Mouse (Mus musculus): ENCODE results near the gene Trpc5. TPM values are rescaled to one million over a fixed set of nuclear protein-coding genes. Genes with fewer than 3 reads are reported as not detected.

Trpc5 gene
- total RNA-seq (2021) = 10 to 100 TPM; 29.4 to 29.6 TPM
- long read RNA-seq, full-length matches to known transcripts = 6 of 11 reads
- long read RNA-seq, partial matches to known transcripts = 1 of 11 reads
- long read RNA-seq, other reads (novel, unspliced or antisense) = 4 of 11 reads

GRCm38 (mm10) chrX:144688142-144688206, at the start of gene Trpc5:
Gene Trpc5, minus strand, starts transcription at chrX:144688180.
- no peak for DNase-seq (ENCODE audit: low spot score in 2 of 2)

GRCm38 (mm10) chrX:144716330-144716729, 28.4 kb upstream of the Trpc5 start:
- DNase-seq (ENCODE audit: low spot score in 2 of 2) = no peak

- peak; percentile 11 to 30 for DNase-seq (ENCODE audit: low spot score in 2 of 2)
Observed at GRCm38 (mm10) chrX:144689859-144690181, 1.8 kb upstream of the Trpc5 start.

GRCm38 (mm10) chrX:144689119-144689858, 1.3 kb upstream of the Trpc5 start:
- peak in 1 of 2 experiments; percentile 20 for DNase-seq (ENCODE audit: low spot score in 2 of 2)

GRCm38 (mm10) chrX:144688207-144689118, 483 bp upstream of the Trpc5 start, which contains the start of gene Rtl4:
Gene Rtl4, plus strand, starts transcription at chrX:144688907.
- peak in 1 of 2 experiments; percentile 13 for DNase-seq (ENCODE audit: low spot score in 2 of 2)

- no peak for DNase-seq (ENCODE audit: low spot score in 2 of 2)
Observed at GRCm38 (mm10) chrX:144687742-144688141, 238 bp downstream of the Trpc5 start.

GRCm38 (mm10) chrX:144652196-144652595, 35.8 kb downstream of the Trpc5 start:
- DNase-seq (ENCODE audit: low spot score in 2 of 2) = no peak

- no peak for DNase-seq (ENCODE audit: low spot score in 2 of 2)
Observed at GRCm38 (mm10) chrX:144645394-144645793, 42.6 kb downstream of the Trpc5 start.

- no peak for DNase-seq (ENCODE audit: low spot score in 2 of 2)
Observed at GRCm38 (mm10) chrX:144644756-144645155, 43.2 kb downstream of the Trpc5 start.

- no peak for DNase-seq (ENCODE audit: low spot score in 2 of 2)
Observed at GRCm38 (mm10) chrX:144612753-144613152, 75.2 kb downstream of the Trpc5 start.

- DNase-seq (ENCODE audit: low spot score in 2 of 2) = no peak
Observed at GRCm38 (mm10) chrX:144536431-144536830, 151.5 kb downstream of the Trpc5 start.

GRCm38 (mm10) chrX:144526042-144526441, 161.9 kb downstream of the Trpc5 start:
- DNase-seq (ENCODE audit: low spot score in 2 of 2) = no peak

GRCm38 (mm10) chrX:144523239-144523638, 164.7 kb downstream of the Trpc5 start:
- no peak for DNase-seq (ENCODE audit: low spot score in 2 of 2)

GRCm38 (mm10) chrX:144491394-144491793, 196.6 kb downstream of the Trpc5 start:
- DNase-seq (ENCODE audit: low spot score in 2 of 2) = no peak

GRCm38 (mm10) chrX:144464416-144464815, 223.6 kb downstream of the Trpc5 start:
- peak in 1 of 2 experiments; percentile 37 for DNase-seq (ENCODE audit: low spot score in 2 of 2)

- no peak for DNase-seq (ENCODE audit: low spot score in 2 of 2)
Observed at GRCm38 (mm10) chrX:144456281-144456680, 231.7 kb downstream of the Trpc5 start, which contains the start of gene Trpc5os. Gene Trpc5os, plus strand, starts transcription at chrX:144456581.

- no peak for DNase-seq (ENCODE audit: low spot score in 2 of 2)
Observed at GRCm38 (mm10) chrX:144423848-144424247, 264.1 kb downstream of the Trpc5 start.

GRCm38 (mm10) chrX:144421091-144421490, 266.9 kb downstream of the Trpc5 start:
- DNase-seq (ENCODE audit: low spot score in 2 of 2) = peak in 1 of 2 experiments; percentile 3

GRCm38 (mm10) chrX:144420259-144420658, 267.7 kb downstream of the Trpc5 start:
- no peak for DNase-seq (ENCODE audit: low spot score in 2 of 2)

- DNase-seq (ENCODE audit: low spot score in 2 of 2) = no peak
Observed at GRCm38 (mm10) chrX:144408036-144408435, 279.9 kb downstream of the Trpc5 start.

GRCm38 (mm10) chrX:144403526-144403925, 284.5 kb downstream of the Trpc5 start:
- DNase-seq (ENCODE audit: low spot score in 2 of 2) = peak; percentile 45 to 53

- peak in 1 of 2 experiments; percentile 9 for DNase-seq (ENCODE audit: low spot score in 2 of 2)
Observed at GRCm38 (mm10) chrX:144374196-144374595, 313.8 kb downstream of the Trpc5 start.

Data from layer of hippocampus, adult 18-20 months (tissue).